Mouse (Mus musculus): ENCODE results near the gene Hydin. TPM values are rescaled to one million over a fixed set of nuclear protein-coding genes. Genes with fewer than 3 reads are reported as not detected.
A peak's percentile ranks its signal among the peaks of the same experiment; 100 is the strongest.

The Hydin gene
- polyA plus RNA-seq (2021), result 0.10 TPM

- ATAC-seq (no peak), DNase-seq (ENCODE audit: low read depth, low spot score) (no peak)
- TF ChIP-seq CTCF (IDR thresholded peaks at IDR 0.05), result no peak
- peaks cover 32% of the 10 kb centered on the region for H3K27me3 ChIP-seq
- in situ Hi-C loops (cut with MboI; ENCODE audit: low pct_unique_long_range_greater_than_20kb), result no loop called here
- ChIA-PET POLR2A (no interaction called here), CTCF (no interaction called here)
These were observed at the start of gene Hydin for GRCm38 (mm10) chr8:110266741-110267140. TSS of gene Hydin (plus strand) at chr8:110266977.

- TF ChIP-seq CTCF (IDR thresholded peaks at IDR 0.05), result no peak
- CTCF ChIA-PET, result interaction anchor here (2.9 kb wide), 1 partner anchor 15 kb away, joined by 7 read pairs; no protein-coding TSS in a partner anchor
- POLR2A ChIA-PET, result no interaction called here
- ATAC-seq (no peak), DNase-seq (ENCODE audit: low read depth, low spot score) (no peak)
- H3K27me3 ChIP-seq, result no peaks in the 10 kb centered on the region
- in situ Hi-C loops (cut with MboI; ENCODE audit: low pct_unique_long_range_greater_than_20kb), result no loop called here
These were observed 49.6 kb upstream of the Hydin start for GRCm38 (mm10) chr8:110217198-110217597.

GRCm38 (mm10) chr8:110217681-110218131 lies 49.1 kb upstream of the Hydin start:
- ChIA-PET POLR2A (no interaction called here), CTCF (interaction anchor here (2.9 kb wide), 1 partner anchor 15 kb away, joined by 7 read pairs; no protein-coding TSS in a partner anchor)
- DNase-seq (ENCODE audit: low read depth, low spot score) (peak; percentile 87), ATAC-seq (peak; percentile 99)
- no peak for TF ChIP-seq CTCF (IDR thresholded peaks at IDR 0.05)
- no peaks in the 10 kb centered on the region for H3K27me3 ChIP-seq
- in situ Hi-C loops (cut with MboI; ENCODE audit: low pct_unique_long_range_greater_than_20kb), result no loop called here

- in situ Hi-C loops (cut with MboI; ENCODE audit: low pct_unique_long_range_greater_than_20kb), result no loop called here
- ATAC-seq (no peak), DNase-seq (ENCODE audit: low read depth, low spot score) (no peak)
- POLR2A ChIA-PET, result interaction anchor here (0.6 kb wide), 2 partner anchors 237 to 1928 kb away, joined by 4 read pairs; no protein-coding TSS in a partner anchor
- TF ChIP-seq CTCF (IDR thresholded peaks at IDR 0.05), result no peak
- H3K27me3 ChIP-seq, result no peaks in the 10 kb centered on the region
- CTCF ChIA-PET, result interaction anchor here (1.1 to 2.9 kb wide), 2 partner anchors 11 to 16 kb away, joined by 3 to 7 read pairs; no protein-coding TSS in a partner anchor
These were observed 48.3 kb upstream of the Hydin start for GRCm38 (mm10) chr8:110218511-110218910.

GRCm38 (mm10) chr8:110220936-110221335 lies 45.8 kb upstream of the Hydin start:
- ChIA-PET POLR2A (no interaction called here), CTCF (interaction anchor here (1.4 kb wide), 2 partner anchors 18 to 25 kb away, joined by 3 to 4 read pairs; no protein-coding TSS in a partner anchor)
- in situ Hi-C loops (cut with MboI; ENCODE audit: low pct_unique_long_range_greater_than_20kb), result no loop called here
- no peaks in the 10 kb centered on the region for H3K27me3 ChIP-seq
- ATAC-seq, result no peak
- DNase-seq (ENCODE audit: low read depth, low spot score), result no peak
- no peak for TF ChIP-seq CTCF (IDR thresholded peaks at IDR 0.05)

- no peak for DNase-seq (ENCODE audit: low read depth, low spot score)
- ATAC-seq, result no peak
- ChIA-PET POLR2A (no interaction called here), CTCF (no interaction called here)
- H3K27me3 ChIP-seq, result peaks cover 10% of the 10 kb centered on the region
- in situ Hi-C loops (cut with MboI; ENCODE audit: low pct_unique_long_range_greater_than_20kb), result no loop called here
- no peak for TF ChIP-seq CTCF (IDR thresholded peaks at IDR 0.05)
These were observed 36.0 kb upstream of the Hydin start for GRCm38 (mm10) chr8:110230803-110231202.

- TF ChIP-seq CTCF (IDR thresholded peaks at IDR 0.05), result no peak
- DNase-seq (ENCODE audit: low read depth, low spot score), result no peak
These were observed 24.2 kb upstream of the Hydin start for GRCm38 (mm10) chr8:110242278-110243177.

GRCm38 (mm10) chr8:110244566-110244965 lies 22.2 kb upstream of the Hydin start:
- no peak for TF ChIP-seq CTCF (IDR thresholded peaks at IDR 0.05)
- in situ Hi-C loops (cut with MboI; ENCODE audit: low pct_unique_long_range_greater_than_20kb), result no loop called here
- ATAC-seq (no peak), DNase-seq (ENCODE audit: low read depth, low spot score) (no peak)
- CTCF ChIA-PET, result no interaction called here
- POLR2A ChIA-PET, result no interaction called here
- H3K27me3 ChIP-seq, result peaks cover 57% of the 10 kb centered on the region

More at GRCm38 (mm10) chr8:110242278-110243177, 24.2 kb upstream of the Hydin start:
- ChIA-PET POLR2A (no interaction called here), CTCF (interaction anchor here (1.1 kb wide), 1 partner anchor 98 kb away, joined by 3 read pairs; no protein-coding TSS in a partner anchor)
- in situ Hi-C loops (cut with MboI; ENCODE audit: low pct_unique_long_range_greater_than_20kb), result no loop called here
- ATAC-seq, result no peak
- H3K27me3 ChIP-seq, result peaks cover 48% of the 10 kb centered on the region

GRCm38 (mm10) chr8:110247238-110247637 lies 19.5 kb upstream of the Hydin start:
- ATAC-seq (no peak), DNase-seq (ENCODE audit: low read depth, low spot score) (no peak)
- POLR2A ChIA-PET, result no interaction called here
- CTCF ChIA-PET, result no interaction called here
- TF ChIP-seq CTCF (IDR thresholded peaks at IDR 0.05), result no peak
- in situ Hi-C loops (cut with MboI; ENCODE audit: low pct_unique_long_range_greater_than_20kb), result no loop called here
- peaks cover 55% of the 10 kb centered on the region for H3K27me3 ChIP-seq

GRCm38 (mm10) chr8:110253986-110254385 lies 12.8 kb upstream of the Hydin start:
- in situ Hi-C loops (cut with MboI; ENCODE audit: low pct_unique_long_range_greater_than_20kb), result no loop called here
- no peak for ATAC-seq

GRCm38 (mm10) chr8:110265796-110266305 lies 926 bp upstream of the Hydin start:
- DNase-seq (ENCODE audit: low read depth, low spot score) (no peak), ATAC-seq (no peak)
- H3K27me3 ChIP-seq, result peaks cover 33% of the 10 kb centered on the region
- POLR2A ChIA-PET, result no interaction called here
- in situ Hi-C loops (cut with MboI; ENCODE audit: low pct_unique_long_range_greater_than_20kb), result no loop called here
- no peak for TF ChIP-seq CTCF (IDR thresholded peaks at IDR 0.05)
- CTCF ChIA-PET, result no interaction called here

More at GRCm38 (mm10) chr8:110253986-110254385, 12.8 kb upstream of the Hydin start:
- CTCF ChIA-PET, result no interaction called here
- no peak for DNase-seq (ENCODE audit: low read depth, low spot score)
- POLR2A ChIA-PET, result no interaction called here
- peaks cover 46% of the 10 kb centered on the region for H3K27me3 ChIP-seq
- TF ChIP-seq CTCF (IDR thresholded peaks at IDR 0.05), result no peak

Measured in Patski (cell line).